Mouse (Mus musculus) frontal cortex, adult (tissue): ENCODE measurements around the gene Zfp607b.

Experiments
- ATAC-seq: cut with Nextera tagmentation; 2 replicates; pipeline ENCODE4 v1.9.2; 2017; ENCODE audit warnings: mild to moderate bottlenecking, moderate library complexity, mixed read lengths; ENCODE audit not compliant: low TSS enrichment

The Zfp607b gene

GRCm38 (mm10) chr7:27685220-27685619, 3.9 kb upstream of the Zfp607b start:
- no peak for ATAC-seq

- no peak for ATAC-seq
Observed at GRCm38 (mm10) chr7:27685681-27686080, 3.5 kb upstream of the Zfp607b start.

DNA sequence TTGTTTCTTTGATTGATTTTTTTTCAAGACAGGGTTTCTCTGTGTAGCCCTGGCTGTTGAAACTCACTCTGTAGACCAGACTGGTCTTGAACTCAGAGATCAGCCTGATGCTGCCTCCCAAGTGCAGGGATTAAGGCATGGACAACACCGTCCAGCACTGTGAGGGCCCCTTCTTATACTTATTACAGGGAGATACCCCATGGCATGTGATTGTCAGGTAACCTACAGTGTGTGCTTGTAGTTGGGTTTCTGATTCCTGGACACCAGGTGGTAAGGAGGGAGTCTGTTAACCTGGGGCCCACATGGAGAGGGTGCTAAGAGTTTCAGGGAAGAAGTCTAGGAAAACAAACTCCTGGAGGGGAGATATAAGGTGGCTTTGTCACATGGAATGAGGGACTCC, 2.1 kb upstream of the Zfp607b start:
- no peak for ATAC-seq

- no peak for ATAC-seq
Observed at GRCm38 (mm10) chr7:27687836-27688235, 1.3 kb upstream of the Zfp607b start.

GRCm38 (mm10) chr7:27688246-27688788, 823 bp upstream of the Zfp607b start:
- no peak for ATAC-seq

GRCm38 (mm10) chr7:27691076-27691475, 1.9 kb downstream of the Zfp607b start:
- no peak for ATAC-seq

- ATAC-seq: no peak
Observed at GRCm38 (mm10) chr7:27696711-27697110, 7.6 kb downstream of the Zfp607b start.

GRCm38 (mm10) chr7:27710402-27710801, 21.3 kb downstream of the Zfp607b start:
- ATAC-seq: peak; percentile 81; the same call in 1 of the 2 replicates

DNA sequence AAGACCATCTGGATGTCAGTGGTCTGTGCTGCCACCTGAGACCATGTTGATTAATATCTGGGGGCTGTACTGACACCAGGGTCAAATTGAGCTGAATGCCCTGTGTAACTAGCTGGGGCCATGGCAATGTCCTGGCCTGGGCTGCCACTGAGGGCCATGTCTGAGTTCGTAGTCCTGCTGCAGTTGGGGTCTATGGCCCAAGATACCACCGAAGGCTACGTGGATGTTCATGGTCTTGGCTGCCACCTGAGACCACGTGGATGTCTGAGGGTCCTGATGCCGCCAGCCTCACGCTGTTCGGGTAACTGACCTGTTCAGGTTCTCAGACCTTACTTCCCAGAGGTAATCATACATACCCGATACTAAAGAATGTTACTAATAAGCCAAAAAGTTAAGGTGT, 32.8 kb downstream of the Zfp607b start:
- no peak for ATAC-seq

DNA sequence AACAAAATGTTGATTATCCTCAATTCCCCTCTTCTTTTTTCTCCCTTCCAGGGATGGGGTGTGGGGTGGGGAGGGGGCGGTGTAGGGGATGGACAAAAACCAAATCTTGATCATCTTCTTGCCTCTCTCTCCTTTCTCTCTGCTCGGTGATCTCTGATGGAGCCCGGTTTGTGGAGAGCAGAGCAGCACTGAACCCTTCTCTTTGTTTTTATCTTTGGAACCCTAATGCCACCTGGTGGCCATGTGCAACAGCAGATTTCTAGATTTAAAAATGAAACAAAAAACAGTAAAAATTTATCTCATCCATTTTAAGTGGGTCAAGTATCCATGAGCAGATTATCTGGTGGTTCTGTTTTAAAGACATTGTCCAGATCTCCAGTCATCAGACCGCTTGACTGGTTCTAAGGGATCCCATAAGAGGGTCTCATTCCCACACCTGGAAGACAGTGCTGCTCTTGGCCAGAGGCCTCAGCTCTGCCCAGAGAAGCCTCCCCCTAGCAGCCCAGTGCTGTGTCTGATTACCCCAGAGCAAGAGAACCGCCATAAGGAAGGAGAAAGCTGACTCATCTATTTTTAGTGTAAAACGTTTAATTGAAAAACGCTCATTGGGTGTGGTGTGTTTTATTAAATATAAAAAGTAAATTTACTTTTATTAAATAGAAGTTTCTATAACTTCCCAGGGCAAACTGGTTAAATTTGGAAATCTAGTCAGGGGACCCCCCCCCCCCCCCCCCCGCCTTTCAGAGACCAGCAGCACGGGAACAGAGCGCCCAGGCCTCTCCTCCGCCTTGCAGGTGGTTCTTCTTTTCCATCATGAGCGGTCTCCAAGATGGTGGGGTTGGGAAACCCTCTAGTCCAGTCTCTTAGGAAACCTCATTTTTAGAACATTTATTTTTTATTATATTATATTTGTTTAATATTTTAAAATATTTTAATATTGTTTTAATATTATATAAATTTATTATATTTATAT, 36.7 kb downstream of the Zfp607b start:
- ATAC-seq: peak; percentile 82; the same call in 1 of the 2 replicates

DNA sequence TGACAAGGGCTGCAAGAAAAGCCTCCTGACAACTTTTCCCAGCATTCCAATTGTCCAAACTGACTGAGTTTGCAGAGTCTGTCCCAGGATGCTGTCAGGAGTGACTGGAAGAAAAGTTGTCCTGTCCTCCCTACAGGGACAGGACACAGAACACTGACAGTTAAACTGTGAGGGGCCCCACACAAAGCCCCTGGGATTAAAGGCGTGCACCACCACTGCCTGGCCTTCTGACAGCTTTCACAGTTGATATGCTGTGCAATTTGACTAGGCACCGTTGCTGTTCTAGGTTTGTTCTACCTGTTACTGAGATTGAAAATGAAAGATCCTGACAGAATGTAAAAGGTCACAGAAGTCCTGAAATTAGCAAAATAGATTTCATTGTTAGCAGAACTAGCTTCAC, 38.3 kb downstream of the Zfp607b start:
- ATAC-seq: no peak

- peak; percentile 94 for ATAC-seq
Observed at GRCm38 (mm10) chr7:27731281-27731883, 42.2 kb downstream of the Zfp607b start, which contains the start of gene Zfp60. TSS of gene Zfp60 (plus strand) at chr7:27731389.

GRCm38 (mm10) chr7:27731946-27732345, 42.8 kb downstream of the Zfp607b start:
- ATAC-seq: no peak

DNA sequence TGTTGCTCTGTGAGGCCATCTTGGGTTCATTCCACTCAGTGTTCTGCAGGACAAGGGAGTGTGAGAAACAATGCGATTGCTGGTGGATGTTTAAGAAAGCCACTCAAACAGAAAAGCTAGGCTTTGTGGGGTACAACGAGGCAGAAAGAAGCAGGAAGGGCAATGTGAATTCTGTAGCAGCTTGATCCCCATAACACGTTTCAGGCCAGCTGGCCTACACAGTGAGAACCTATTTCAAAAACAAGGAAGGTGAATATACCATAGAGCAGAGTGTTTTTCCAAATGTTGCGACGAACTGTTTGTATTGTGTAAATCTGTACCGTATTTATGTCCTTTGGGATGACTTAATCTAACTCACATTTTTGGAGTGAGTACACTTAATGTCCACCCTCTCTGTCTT, 43.4 kb downstream of the Zfp607b start:
- ATAC-seq: no peak

- 0 out of 2 replicates have a peak, but pooled peaks have one; percentile 39 for ATAC-seq
Observed at GRCm38 (mm10) chr7:27735457-27735856, 46.3 kb downstream of the Zfp607b start.
